Mouse (Mus musculus) right cerebral cortex, postnatal 14 days (tissue): ENCODE data around the gene Rasgef1a.

Source experiments
- DNase-seq: peaks from one replicate; pipeline ENCODE4 v3.0.0; 2022

The Rasgef1a gene

GRCm38 (mm10) chr6:118031467-118031866, 20.2 kb downstream of the Rasgef1a start:
- DNase-seq, result no peak

- DNase-seq, result no peak
Measured at GRCm38 (mm10) chr6:118035639-118036038, 24.4 kb downstream of the Rasgef1a start.

DNA sequence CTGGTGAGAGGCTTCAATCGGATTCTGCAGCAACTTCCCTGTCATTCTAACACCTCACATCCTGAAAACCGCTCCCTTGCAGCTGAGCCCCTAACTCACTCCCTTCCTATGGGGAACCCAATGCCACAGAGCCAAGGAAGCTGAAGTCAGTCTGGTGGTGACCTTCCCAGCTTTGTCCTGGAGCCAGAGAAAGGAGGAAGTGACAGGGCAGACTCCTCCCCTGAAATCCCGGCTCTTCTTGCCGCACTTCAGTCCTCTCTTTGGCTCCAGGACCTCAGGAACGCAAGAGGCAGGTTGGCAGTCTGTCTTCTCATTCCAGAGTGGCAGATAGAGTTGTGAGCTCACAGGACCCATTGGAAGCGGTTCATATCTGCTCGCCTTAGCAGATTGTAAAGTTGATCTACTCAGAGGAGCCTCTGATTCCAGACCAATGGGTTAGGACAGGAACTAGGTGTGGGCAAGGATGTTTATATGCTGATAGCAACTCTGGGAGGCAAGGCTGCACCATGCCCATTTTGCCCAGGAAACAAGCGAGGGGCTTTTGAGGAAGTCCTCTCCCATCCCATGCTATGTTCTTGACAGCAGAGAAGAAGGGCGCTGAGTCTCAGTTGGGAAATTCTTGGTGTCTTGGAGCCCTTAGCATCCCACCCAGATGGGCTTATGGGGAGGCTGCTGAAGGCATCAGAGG, 25.0 kb downstream of the Rasgef1a start:
- DNase-seq, result no peak

- DNase-seq, result no peak
Measured at GRCm38 (mm10) chr6:118036866-118037265, 25.6 kb downstream of the Rasgef1a start.

DNA sequence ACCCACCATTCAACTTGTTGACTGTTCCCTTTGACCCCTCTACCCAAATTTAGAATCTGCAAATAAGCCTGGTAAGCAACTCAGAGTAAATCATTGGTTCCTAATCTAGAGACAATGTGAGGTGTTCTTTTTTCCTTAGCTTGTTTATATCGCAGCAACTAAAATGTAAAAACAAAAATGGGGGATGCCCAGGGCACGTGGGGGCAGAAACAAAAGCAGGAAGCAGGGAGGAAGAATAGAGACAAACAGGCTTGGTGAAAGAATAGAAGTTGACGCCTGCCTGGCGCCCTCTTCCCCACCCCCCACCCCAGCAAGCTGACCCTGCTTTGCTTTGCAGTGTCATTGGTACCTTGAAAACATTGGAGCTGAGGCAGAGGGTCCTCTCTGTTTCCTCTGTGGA, 33.9 kb downstream of the Rasgef1a start:
- DNase-seq, result no peak

DNA sequence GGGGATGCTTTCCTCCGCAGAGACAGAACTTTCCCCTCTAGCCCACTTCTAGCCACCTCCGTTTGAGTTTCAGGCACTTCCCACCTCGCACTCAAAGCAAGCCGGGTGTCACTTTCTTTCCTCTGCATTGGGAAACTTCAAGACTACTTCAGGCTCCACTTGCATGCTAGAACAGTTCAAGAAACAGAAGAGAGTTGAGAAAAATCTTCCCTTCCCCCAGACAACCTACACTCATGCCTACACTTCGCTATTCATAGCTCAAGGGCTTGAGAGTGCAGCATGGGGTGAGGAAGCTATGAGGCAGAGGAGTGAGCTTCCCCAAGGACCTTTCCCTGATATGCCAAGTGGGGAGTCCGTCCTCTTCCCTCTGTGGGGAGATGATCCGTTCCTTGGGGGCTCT, 34.7 kb downstream of the Rasgef1a start:
- no peak for DNase-seq

GRCm38 (mm10) chr6:118046511-118046910, 35.3 kb downstream of the Rasgef1a start:
- no peak for DNase-seq

DNA sequence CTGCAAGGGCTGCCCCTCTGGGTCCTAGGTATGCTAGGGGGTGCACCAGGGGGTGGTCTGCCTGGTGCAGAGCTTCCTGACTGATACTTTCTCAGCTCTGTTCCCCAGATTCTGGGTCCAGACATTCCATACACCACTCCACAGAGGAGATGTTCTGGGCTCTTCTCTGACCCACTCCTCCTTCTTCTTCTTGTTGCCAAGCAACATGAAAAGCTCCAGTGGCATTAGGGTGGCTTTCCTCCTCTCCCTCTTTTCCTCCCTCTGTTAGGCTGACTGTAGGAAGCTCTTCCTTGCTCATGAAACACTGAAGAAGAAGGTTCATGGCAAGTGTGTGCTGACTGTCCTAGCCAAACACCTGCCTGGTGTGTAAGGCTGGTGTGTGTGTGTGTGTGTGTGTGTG, 35.7 kb downstream of the Rasgef1a start:
- DNase-seq, result no peak

DNA sequence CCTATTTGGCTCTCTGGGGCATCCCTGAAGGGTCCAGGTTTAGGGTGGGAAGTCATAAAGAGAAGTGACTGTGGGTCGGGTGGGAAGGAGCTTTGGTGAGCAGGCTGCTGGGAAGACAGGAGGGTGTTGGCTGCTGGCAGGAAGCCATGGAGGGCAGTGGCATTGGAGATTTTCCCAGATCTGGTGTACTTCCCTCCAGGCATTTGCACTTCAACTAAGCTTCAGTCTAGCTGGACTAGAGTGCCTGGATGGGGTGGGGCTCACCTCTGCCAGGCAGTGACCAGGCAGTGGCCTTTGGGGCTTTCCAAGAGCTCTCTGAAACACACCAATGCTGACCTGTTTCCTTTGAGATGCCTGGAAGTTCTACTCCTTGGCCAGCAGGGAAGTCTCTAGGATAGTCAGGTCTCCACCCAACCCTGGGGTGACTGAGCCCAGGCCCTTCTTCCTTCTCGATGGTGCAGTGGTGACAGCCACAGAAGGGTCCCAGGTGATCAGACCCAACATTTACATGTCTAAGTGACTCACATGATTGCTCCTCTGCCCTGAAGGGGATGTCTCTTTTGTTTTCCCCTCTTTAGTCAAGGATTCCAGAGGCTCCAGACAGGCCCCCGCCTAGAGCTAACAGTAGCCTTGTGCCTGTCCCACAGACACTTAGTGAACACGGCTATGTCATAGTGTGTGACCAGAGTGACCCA, 36.7 kb downstream of the Rasgef1a start:
- DNase-seq, result no peak

DNA sequence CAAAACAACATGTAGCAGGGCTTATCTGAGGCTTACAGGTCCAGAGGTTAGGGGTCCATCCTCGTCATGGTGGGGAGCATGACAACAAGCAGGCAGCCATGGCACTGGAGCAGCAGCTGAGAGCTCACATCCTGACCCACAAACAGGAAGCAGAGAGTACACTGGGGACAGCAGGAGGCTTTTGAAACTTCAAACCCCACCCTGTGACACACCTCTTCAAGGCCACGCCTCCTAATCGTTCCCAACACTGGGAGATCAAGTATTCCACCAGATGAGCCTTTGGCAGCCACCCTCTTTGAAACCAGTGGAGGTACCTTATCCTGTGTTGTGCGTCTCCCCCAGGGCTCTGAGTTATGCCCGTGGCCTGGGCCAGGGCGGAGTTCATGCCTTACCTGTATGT, 38.5 kb downstream of the Rasgef1a start:
- no peak for DNase-seq

DNA sequence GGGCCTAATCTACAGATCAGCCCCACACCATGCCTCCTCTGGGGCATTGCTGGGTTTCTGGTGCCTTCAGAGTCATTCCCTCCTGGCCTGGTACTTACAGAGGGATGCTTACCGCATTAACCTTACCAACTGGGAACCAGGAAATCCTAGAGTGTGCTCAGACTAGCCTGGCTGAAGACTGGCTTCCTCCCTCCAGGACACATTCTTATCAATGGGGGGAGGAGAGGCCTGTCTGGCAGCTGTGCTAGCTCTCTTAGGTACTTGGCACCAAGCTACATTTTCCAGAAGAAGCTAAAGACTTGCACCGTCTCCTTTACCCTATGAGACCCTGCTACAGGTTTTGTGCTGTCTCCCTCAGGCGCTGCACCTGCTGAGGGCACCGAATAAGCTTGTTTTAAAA, 40.2 kb downstream of the Rasgef1a start:
- no peak for DNase-seq

- no peak for DNase-seq
Measured at GRCm38 (mm10) chr6:118055209-118055608, 44.0 kb downstream of the Rasgef1a start.

GRCm38 (mm10) chr6:118061266-118061665, 50.0 kb downstream of the Rasgef1a start:
- no peak for DNase-seq

- DNase-seq, result no peak
Measured at GRCm38 (mm10) chr6:118063266-118063665, 52.0 kb downstream of the Rasgef1a start.

- DNase-seq, result peak; percentile 72
Measured at GRCm38 (mm10) chr6:118064968-118065530, 53.8 kb downstream of the Rasgef1a start.

GRCm38 (mm10) chr6:118065837-118066198, 54.6 kb downstream of the Rasgef1a start:
- no peak for DNase-seq

GRCm38 (mm10) chr6:118066199-118067081, 55.2 kb downstream of the Rasgef1a start:
- DNase-seq, result peak; percentile 59

- DNase-seq, result no peak
Measured at GRCm38 (mm10) chr6:118067720-118068119, 56.5 kb downstream of the Rasgef1a start.

DNA sequence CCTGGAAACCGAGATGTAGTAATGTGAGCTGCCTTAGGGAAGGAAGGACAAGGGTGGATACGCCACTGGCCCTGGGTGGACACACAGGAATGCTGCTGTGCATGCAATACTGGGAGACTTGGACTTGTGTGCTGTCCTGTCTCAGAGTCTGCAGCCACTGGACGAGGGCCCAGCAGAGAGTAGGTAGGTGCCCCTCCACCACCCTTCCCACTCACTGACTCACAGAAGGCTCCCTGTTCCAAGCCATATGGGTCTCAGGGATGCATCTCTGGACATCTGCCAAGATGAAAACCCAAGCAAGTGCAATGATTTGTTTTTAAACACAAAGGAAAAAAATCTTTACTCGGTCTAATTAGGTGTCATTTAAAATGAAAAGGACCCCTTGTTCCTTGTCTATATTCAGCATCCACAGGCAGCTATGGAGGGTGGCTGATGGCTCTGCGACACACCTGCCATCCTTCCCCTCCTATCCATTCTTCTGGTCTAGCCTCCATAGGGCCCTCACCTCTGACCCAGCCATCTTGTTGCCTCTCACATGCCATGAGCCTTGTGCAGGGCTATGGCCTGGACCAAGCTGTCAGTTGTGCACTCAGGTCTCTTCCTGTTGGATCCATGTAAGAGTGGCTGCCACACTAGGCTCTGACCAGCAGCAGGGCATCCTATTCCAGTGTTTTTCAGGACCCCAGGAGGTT, 59.2 kb downstream of the Rasgef1a start:
- DNase-seq, result no peak

- no peak for DNase-seq
Measured at GRCm38 (mm10) chr6:118071013-118071350, 59.7 kb downstream of the Rasgef1a start.

- no peak for DNase-seq
Measured at GRCm38 (mm10) chr6:118071416-118071815, 60.2 kb downstream of the Rasgef1a start.

GRCm38 (mm10) chr6:118072176-118072575, 60.9 kb downstream of the Rasgef1a start:
- DNase-seq, result no peak

- no peak for DNase-seq
Measured at GRCm38 (mm10) chr6:118074151-118074550, 62.9 kb downstream of the Rasgef1a start.
